Mouse (Mus musculus): ENCODE measurements around the gene 4930556J24Rik. TPM values are rescaled to one million over a fixed set of nuclear protein-coding genes. Genes with fewer than 3 reads are reported as not detected.

Gene 4930556J24Rik
- polyA plus RNA-seq, 1 experiment, result not detected

- H3K4me3 ChIP-seq (ENCODE audit: low read depth, low read length), result no peak overlapping the region
- no peaks in the 10 kb centered on the region; the same call in 1 of the 2 replicates for H3K27me3 ChIP-seq (ENCODE audit: control insufficient read depth, insufficient read depth, low read length, poor library complexity, severe bottlenecking)
- H3K9ac ChIP-seq (ENCODE audit: low read depth, poor library complexity, severe bottlenecking), result no peak overlapping the region
- no peaks in the 10 kb centered on the region for H3K9me3 ChIP-seq (replicated peaks; ENCODE audit: control insufficient read depth, insufficient read depth, low read length, poor library complexity, severe bottlenecking)
- H3K27ac ChIP-seq (ENCODE audit: insufficient read depth, low read length), result no peak overlapping the region
- no peaks in the 10 kb centered on the region for H3K4me1 ChIP-seq (ENCODE audit: control insufficient read depth, insufficient read depth, low read length)
- TF ChIP-seq POLR2A (IDR thresholded peaks at IDR 0.05; ENCODE audit: insufficient read depth, low read length), result no peak
- TF ChIP-seq EP300 (IDR thresholded peaks at IDR 0.05; ENCODE audit: insufficient read depth, low read depth, low read length), result no peak
- TF ChIP-seq CTCF (IDR thresholded peaks at IDR 0.05; ENCODE audit: low read depth, low read length), result no peak
- H3K36me3 ChIP-seq (ENCODE audit: control insufficient read depth, insufficient read depth, low read length, poor library complexity, severe bottlenecking), result no peaks in the 10 kb centered on the region
Observed at GRCm38 (mm10) chr11:4005220-4005805, 28.7 kb upstream of the 4930556J24Rik start.

DNA sequence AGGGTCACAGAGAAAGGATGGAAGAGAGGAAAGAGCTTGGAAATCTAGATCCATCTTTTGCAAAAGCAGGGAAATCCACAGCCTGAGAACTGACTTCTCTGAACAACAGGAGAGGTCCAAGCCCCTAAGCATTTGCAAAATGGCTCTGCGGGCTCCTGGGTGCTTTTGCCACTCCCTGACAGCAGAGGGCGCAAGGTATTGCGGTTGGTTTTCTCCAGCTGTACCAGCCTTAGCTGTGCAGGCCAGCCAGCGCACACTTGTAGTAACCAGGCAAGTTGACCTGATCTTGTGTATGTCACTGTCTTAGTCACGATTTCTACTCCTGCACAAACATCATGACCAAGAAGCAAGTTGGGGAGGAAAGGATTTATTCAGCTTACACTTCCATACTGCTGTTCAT, 25.0 kb upstream of the 4930556J24Rik start:
- no peaks in the 10 kb centered on the region for H3K36me3 ChIP-seq (ENCODE audit: control insufficient read depth, insufficient read depth, low read length, poor library complexity, severe bottlenecking)
- no peaks in the 10 kb centered on the region for H3K4me1 ChIP-seq (ENCODE audit: control insufficient read depth, insufficient read depth, low read length)
- TF ChIP-seq POLR2A (IDR thresholded peaks at IDR 0.05; ENCODE audit: insufficient read depth, low read length), result no peak
- TF ChIP-seq EP300 (IDR thresholded peaks at IDR 0.05; ENCODE audit: insufficient read depth, low read depth, low read length), result no peak
- peak; percentile 86 for TF ChIP-seq CTCF (IDR thresholded peaks at IDR 0.05; ENCODE audit: low read depth, low read length)
- no peak overlapping the region for H3K9ac ChIP-seq (ENCODE audit: low read depth, poor library complexity, severe bottlenecking)
- H3K27me3 ChIP-seq (ENCODE audit: control insufficient read depth, insufficient read depth, low read length, poor library complexity, severe bottlenecking), result peaks cover 3% of the 10 kb centered on the region
- no peak overlapping the region for H3K4me3 ChIP-seq (ENCODE audit: low read depth, low read length)
- H3K9me3 ChIP-seq (replicated peaks; ENCODE audit: control insufficient read depth, insufficient read depth, low read length, poor library complexity, severe bottlenecking), result no peaks in the 10 kb centered on the region
- no peak overlapping the region for H3K27ac ChIP-seq (ENCODE audit: insufficient read depth, low read length)

- Histone ChIP-seq H3K9me3 (replicated peaks; ENCODE audit: control insufficient read depth, insufficient read depth, low read length, poor library complexity, severe bottlenecking) (no peaks in the 10 kb centered on the region), H3K4me3 (ENCODE audit: low read depth, low read length) (no peak overlapping the region), H3K4me1 (ENCODE audit: control insufficient read depth, insufficient read depth, low read length) (no peaks in the 10 kb centered on the region), H3K27ac (ENCODE audit: insufficient read depth, low read length) (no peak overlapping the region), H3K9ac (ENCODE audit: low read depth, poor library complexity, severe bottlenecking) (no peak overlapping the region), H3K27me3 (ENCODE audit: control insufficient read depth, insufficient read depth, low read length, poor library complexity, severe bottlenecking) (peaks cover 3% of the 10 kb centered on the region), H3K36me3 (ENCODE audit: control insufficient read depth, insufficient read depth, low read length, poor library complexity, severe bottlenecking) (no peaks in the 10 kb centered on the region)
- TF ChIP-seq POLR2A (IDR thresholded peaks at IDR 0.05; ENCODE audit: insufficient read depth, low read length), result no peak
- TF ChIP-seq CTCF (IDR thresholded peaks at IDR 0.05; ENCODE audit: low read depth, low read length), result no peak
- no peak for TF ChIP-seq EP300 (IDR thresholded peaks at IDR 0.05; ENCODE audit: insufficient read depth, low read depth, low read length)
Observed at GRCm38 (mm10) chr11:3999547-3999946, 23.0 kb upstream of the 4930556J24Rik start.

- no peaks in the 10 kb centered on the region for H3K36me3 ChIP-seq (ENCODE audit: control insufficient read depth, insufficient read depth, low read length, poor library complexity, severe bottlenecking)
- no peaks in the 10 kb centered on the region for H3K9me3 ChIP-seq (replicated peaks; ENCODE audit: control insufficient read depth, insufficient read depth, low read length, poor library complexity, severe bottlenecking)
- TF ChIP-seq CTCF (IDR thresholded peaks at IDR 0.05; ENCODE audit: low read depth, low read length) (no peak), POLR2A (IDR thresholded peaks at IDR 0.05; ENCODE audit: insufficient read depth, low read length) (no peak), EP300 (IDR thresholded peaks at IDR 0.05; ENCODE audit: insufficient read depth, low read depth, low read length) (no peak)
- peaks cover 3% of the 10 kb centered on the region for H3K27me3 ChIP-seq (ENCODE audit: control insufficient read depth, insufficient read depth, low read length, poor library complexity, severe bottlenecking)
- no peaks in the 10 kb centered on the region for H3K4me1 ChIP-seq (ENCODE audit: control insufficient read depth, insufficient read depth, low read length)
- H3K4me3 ChIP-seq (ENCODE audit: low read depth, low read length), result peak overlapping the region; percentile 34
- H3K27ac ChIP-seq (ENCODE audit: insufficient read depth, low read length), result no peak overlapping the region
- H3K9ac ChIP-seq (ENCODE audit: low read depth, poor library complexity, severe bottlenecking), result 0 out of 2 replicates have a peak overlapping the region, but pooled peaks have one; percentile 5
Observed at GRCm38 (mm10) chr11:3997978-3998720, 21.6 kb upstream of the 4930556J24Rik start.

GRCm38 (mm10) chr11:3996840-3997239, 20.3 kb upstream of the 4930556J24Rik start:
- Histone ChIP-seq H3K27me3 (ENCODE audit: control insufficient read depth, insufficient read depth, low read length, poor library complexity, severe bottlenecking) (peaks cover 3% of the 10 kb centered on the region), H3K4me3 (ENCODE audit: low read depth, low read length) (no peak overlapping the region), H3K9me3 (replicated peaks; ENCODE audit: control insufficient read depth, insufficient read depth, low read length, poor library complexity, severe bottlenecking) (no peaks in the 10 kb centered on the region), H3K27ac (ENCODE audit: insufficient read depth, low read length) (no peak overlapping the region), H3K36me3 (ENCODE audit: control insufficient read depth, insufficient read depth, low read length, poor library complexity, severe bottlenecking) (no peaks in the 10 kb centered on the region), H3K9ac (ENCODE audit: low read depth, poor library complexity, severe bottlenecking) (no peak overlapping the region), H3K4me1 (ENCODE audit: control insufficient read depth, insufficient read depth, low read length) (no peaks in the 10 kb centered on the region)
- TF ChIP-seq CTCF (IDR thresholded peaks at IDR 0.05; ENCODE audit: low read depth, low read length), result no peak
- no peak for TF ChIP-seq EP300 (IDR thresholded peaks at IDR 0.05; ENCODE audit: insufficient read depth, low read depth, low read length)
- TF ChIP-seq POLR2A (IDR thresholded peaks at IDR 0.05; ENCODE audit: insufficient read depth, low read length), result no peak

GRCm38 (mm10) chr11:3995511-3995910, 18.9 kb upstream of the 4930556J24Rik start:
- Histone ChIP-seq H3K4me1 (ENCODE audit: control insufficient read depth, insufficient read depth, low read length) (no peaks in the 10 kb centered on the region), H3K36me3 (ENCODE audit: control insufficient read depth, insufficient read depth, low read length, poor library complexity, severe bottlenecking) (no peaks in the 10 kb centered on the region), H3K9ac (ENCODE audit: low read depth, poor library complexity, severe bottlenecking) (no peak overlapping the region), H3K9me3 (replicated peaks; ENCODE audit: control insufficient read depth, insufficient read depth, low read length, poor library complexity, severe bottlenecking) (no peaks in the 10 kb centered on the region), H3K4me3 (ENCODE audit: low read depth, low read length) (no peak overlapping the region), H3K27ac (ENCODE audit: insufficient read depth, low read length) (no peak overlapping the region), H3K27me3 (ENCODE audit: control insufficient read depth, insufficient read depth, low read length, poor library complexity, severe bottlenecking) (peaks cover 3% of the 10 kb centered on the region; the same call in 1 of the 2 replicates)
- TF ChIP-seq CTCF (IDR thresholded peaks at IDR 0.05; ENCODE audit: low read depth, low read length), result no peak
- TF ChIP-seq POLR2A (IDR thresholded peaks at IDR 0.05; ENCODE audit: insufficient read depth, low read length), result no peak
- no peak for TF ChIP-seq EP300 (IDR thresholded peaks at IDR 0.05; ENCODE audit: insufficient read depth, low read depth, low read length)
